Mouse (Mus musculus) naive thymus-derived CD4-positive, alpha-beta T cell, adult 5 months (primary cell): ENCODE data around the gene Fmo3. TPM values are rescaled to one million over a fixed set of nuclear protein-coding genes. Genes with fewer than 3 reads are reported as not detected.

ENCODE experiments used
- polyA plus RNA-seq: library from polyadenylated mRNA; unstranded; fragments of 100-300 nt; shearing (Covaris generic); gene quantifications from one replicate; pipeline ENCODE4 v1.2.1, GENCODE M21; 2017

Gene Fmo3
- polyA plus RNA-seq, result not detected

GRCm38 (mm10) chr1:162984428-162984827 is at the start of gene Fmo3:
Gene Fmo3, minus strand, starts transcription at chr1:162984528.

GRCm38 (mm10) chr1:162937415-162937814 is 46.9 kb downstream of the Fmo3 start, which contains the start of gene Fmo6:
Gene Fmo6, minus strand, starts transcription at chr1:162937515.

Other genes starting within 250 kb of the Fmo3 start
- gene Prrc2c, start 244.0 kb downstream of the Fmo3 start, polyA plus RNA-seq, result 317 TPM
- not detected for gene Fmo4, start 170.6 kb downstream of the Fmo3 start, polyA plus RNA-seq
- not detected for gene Fmo1, start 117.9 kb downstream of the Fmo3 start, polyA plus RNA-seq
- not detected for gene Fmo2, start 85.8 kb downstream of the Fmo3 start, polyA plus RNA-seq
- gene Fmo6, start 47.0 kb downstream of the Fmo3 start, polyA plus RNA-seq, result not detected
- not detected for gene Mroh9, start 101.1 kb upstream of the Fmo3 start, polyA plus RNA-seq